Mouse (Mus musculus): ENCODE measurements around the gene Arpc5l. TPM values are rescaled to one million over a fixed set of nuclear protein-coding genes. Genes with fewer than 3 reads are reported as not detected.
"Not testable (repeated sequence)": the region's sequence is repeated elsewhere in the genome, so short reads cannot be mapped to it uniquely, and the experiment has no call there.

Arpc5l gene
- total RNA-seq, 2 experiments from 2014 or later, result 39.5 to 77.5 TPM

GRCm38 (mm10) chr2:38997386-38998374 lies 7.5 kb upstream of the Arpc5l start, which contains the start of gene Wdr38:
TSS of gene Wdr38 (plus strand) at chr2:38997476.
- ATAC-seq (replicated peaks; ENCODE audit: low FRiP score, low TSS enrichment, poor library complexity, severe bottlenecking), result peak; percentile 78

DNA sequence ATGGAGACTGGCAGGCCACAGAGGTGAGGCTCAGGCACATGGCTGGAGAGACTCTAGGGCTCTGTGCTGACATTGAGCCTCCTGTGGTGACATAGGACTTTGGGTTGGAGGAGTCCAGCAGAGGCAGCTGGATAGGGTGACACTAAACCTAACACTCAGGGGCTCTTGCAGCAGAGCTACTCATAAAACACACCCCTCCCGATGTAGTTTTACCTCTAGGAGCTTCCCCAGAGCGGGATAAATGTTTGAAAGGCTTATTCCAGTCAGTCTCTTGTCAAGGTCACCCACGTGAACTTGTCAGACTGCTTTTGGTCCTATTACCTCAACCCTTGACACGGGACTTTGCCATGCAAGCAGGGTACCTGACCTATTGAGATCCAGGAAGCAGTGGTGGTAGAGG lies 5.8 kb upstream of the Arpc5l start:
- ATAC-seq (replicated peaks; ENCODE audit: low FRiP score, low TSS enrichment, poor library complexity, severe bottlenecking), result no peak

DNA sequence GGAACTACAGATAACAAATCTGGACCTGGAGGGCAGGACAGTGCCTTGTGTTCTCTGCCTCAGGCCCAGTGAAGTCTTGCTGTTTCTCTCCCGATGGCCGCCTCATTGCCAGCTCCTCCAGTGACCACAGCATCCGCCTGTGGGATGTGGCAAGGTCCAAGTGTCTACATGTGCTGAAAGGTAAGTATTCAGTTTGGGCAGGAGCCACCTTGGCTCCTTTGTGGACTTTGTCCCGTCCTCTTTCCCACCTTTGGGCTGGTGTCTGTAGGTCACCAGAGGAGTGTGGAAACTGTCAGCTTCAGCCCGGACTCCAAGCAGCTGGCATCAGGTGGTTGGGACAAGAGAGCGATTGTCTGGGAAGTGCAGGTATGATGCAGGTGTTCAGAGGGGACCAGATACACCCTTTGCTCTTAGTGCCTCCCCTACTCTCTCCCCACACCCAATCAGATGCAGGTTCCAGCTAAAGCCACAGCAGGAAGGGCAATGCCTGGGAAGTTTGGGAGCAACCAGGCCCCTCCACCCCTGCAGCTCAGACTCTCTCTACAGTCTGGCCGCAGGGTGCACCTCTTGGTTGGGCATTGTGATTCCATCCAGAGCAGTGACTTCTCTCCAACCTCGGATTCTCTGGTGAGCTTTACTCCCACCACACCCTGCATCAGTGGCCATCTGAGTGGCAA lies 5.1 kb upstream of the Arpc5l start:
- ATAC-seq (replicated peaks; ENCODE audit: low FRiP score, low TSS enrichment, poor library complexity, severe bottlenecking), result no peak

- no peak for ATAC-seq (replicated peaks; ENCODE audit: low FRiP score, low TSS enrichment, poor library complexity, severe bottlenecking)
Observed at GRCm38 (mm10) chr2:39000587-39000919, 4.6 kb upstream of the Arpc5l start.

- no peak for ATAC-seq (replicated peaks; ENCODE audit: low FRiP score, low TSS enrichment, poor library complexity, severe bottlenecking)
Observed at GRCm38 (mm10) chr2:39001866-39002265, 3.3 kb upstream of the Arpc5l start.

- no peak for ATAC-seq (replicated peaks; ENCODE audit: low FRiP score, low TSS enrichment, poor library complexity, severe bottlenecking)
Observed at GRCm38 (mm10) chr2:39003106-39003505, 2.0 kb upstream of the Arpc5l start.

- ATAC-seq (replicated peaks; ENCODE audit: low FRiP score, low TSS enrichment, poor library complexity, severe bottlenecking), result no peak
Observed at GRCm38 (mm10) chr2:39003512-39003911, 1.6 kb upstream of the Arpc5l start.

DNA sequence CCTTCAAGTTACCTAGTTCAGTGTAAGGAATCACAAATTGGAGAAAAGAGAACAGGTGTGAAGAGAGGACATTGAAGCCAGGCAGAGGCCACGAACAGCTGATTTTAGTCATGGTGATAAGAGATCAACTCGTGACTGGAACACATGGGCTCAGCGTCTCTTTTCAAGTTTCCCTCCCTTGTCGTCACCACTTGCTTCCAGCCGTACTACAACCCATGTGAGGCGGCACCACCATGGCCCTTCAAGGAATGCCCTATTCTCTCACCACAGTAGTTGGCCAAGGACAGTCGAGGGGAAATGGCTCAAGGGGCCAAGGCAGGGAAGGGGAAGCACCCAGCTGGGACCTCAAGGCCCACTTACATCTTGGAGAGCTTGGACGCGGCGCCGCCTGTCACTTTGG lies 776 bp upstream of the Arpc5l start:
- 0 out of 2 replicates have a peak, but pooled peaks have one; percentile 15 for ATAC-seq (replicated peaks; ENCODE audit: low FRiP score, low TSS enrichment, poor library complexity, severe bottlenecking)

DNA sequence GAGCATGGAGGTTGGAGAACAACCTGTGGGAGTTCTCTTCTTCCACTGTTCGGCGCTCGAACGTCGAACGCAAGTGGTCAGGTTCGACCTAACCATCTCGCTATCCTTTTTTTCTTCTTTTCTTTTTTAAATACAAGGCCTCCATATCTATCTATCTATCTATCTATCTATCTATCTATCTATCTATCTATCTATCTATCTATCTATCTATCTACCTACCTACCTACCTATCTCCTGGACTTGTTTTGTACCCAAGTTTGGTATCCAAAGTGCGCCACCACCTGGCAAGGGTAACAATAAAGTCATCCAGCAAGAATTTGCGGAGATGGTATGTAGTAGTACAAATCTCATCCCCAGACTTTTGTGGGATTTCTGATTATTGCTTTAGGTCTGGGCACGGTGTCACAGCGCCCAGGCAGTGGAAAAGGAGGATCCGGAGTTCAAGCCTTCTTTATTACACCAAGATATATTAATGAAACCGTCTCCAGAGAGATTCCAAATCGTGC lies 479 bp downstream of the Arpc5l start, which contains the start of gene Rpl35:
TSS of gene Rpl35 (minus strand) at position 51 of the 506 bp plus-strand sequence.
- no peak for ATAC-seq (replicated peaks; ENCODE audit: low FRiP score, low TSS enrichment, poor library complexity, severe bottlenecking)

DNA sequence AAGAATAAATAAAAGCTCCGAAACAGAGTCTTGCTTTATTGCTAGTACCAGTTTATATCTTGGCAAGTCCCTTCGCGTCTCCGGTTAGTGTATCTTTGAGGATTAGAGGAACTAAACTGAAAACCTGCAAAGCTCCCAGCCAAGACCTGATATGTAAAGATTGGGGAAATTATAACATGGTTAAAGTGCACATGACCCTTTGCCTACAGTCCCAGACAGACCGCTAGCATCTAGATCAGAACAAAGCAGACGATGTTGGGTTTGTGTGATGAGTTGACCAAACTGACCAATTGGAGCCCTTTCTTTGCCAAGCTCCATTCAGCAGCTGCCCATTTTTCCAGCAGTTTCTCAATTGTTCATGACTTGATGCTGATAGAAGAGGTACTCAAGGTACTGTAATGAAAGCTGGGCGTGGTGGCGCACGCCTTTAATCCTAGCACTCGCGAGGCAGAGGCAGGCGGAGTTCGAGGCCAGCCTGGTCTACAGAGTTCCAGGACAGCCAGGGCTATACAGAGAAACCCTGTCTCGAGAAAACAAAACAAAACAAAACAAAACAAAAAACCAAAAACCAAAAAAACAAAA lies 1.1 kb downstream of the Arpc5l start:
- ATAC-seq (replicated peaks; ENCODE audit: low FRiP score, low TSS enrichment, poor library complexity, severe bottlenecking), result no peak

DNA sequence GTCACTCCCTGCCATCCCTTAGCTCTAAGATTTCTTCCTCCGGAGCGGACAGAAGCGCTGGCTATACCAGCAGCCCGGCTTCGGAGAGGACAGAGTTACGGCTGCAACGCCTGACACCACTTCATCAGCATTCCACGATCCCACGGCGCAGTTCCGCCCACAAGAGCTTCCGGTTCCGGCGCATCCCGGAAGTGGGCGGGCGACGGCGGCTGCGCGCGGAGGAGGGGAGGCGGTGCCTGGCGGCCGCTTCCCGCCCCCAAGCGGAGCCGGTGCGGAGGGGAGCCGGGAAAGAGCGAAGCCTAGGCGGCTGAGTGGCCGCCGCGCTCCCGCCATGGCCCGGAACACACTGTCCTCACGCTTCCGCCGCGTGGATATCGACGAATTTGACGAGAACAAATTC lies 2.7 kb downstream of the Arpc5l start:
- peak; percentile 71 for ATAC-seq (replicated peaks; ENCODE audit: low FRiP score, low TSS enrichment, poor library complexity, severe bottlenecking)

- peak; percentile 1; the same call in 1 of the 2 replicates for ATAC-seq (replicated peaks; ENCODE audit: low FRiP score, low TSS enrichment, poor library complexity, severe bottlenecking)
Observed at GRCm38 (mm10) chr2:39008350-39008851, 3.3 kb downstream of the Arpc5l start.

GRCm38 (mm10) chr2:39008954-39009365 lies 3.8 kb downstream of the Arpc5l start:
- no peak for ATAC-seq (replicated peaks; ENCODE audit: low FRiP score, low TSS enrichment, poor library complexity, severe bottlenecking)

DNA sequence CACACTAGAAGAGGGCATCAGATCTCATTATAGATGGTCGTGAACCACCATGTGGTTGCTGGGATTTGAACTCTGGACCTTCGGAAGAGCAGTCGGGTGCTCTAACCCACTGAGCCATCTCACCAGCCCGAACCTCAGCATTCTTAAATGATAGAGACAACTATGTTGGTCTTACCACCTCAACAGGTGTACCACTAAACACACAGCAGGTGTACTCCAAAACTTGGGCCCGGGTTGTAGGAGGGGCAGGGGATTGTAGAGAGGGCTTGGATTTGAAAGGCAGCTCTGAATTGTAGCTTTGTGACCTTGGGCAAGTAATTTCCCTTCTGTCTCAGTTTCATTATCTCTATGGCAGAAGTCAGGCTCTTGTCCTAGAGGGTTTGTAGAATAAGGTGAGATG lies 5.0 kb downstream of the Arpc5l start:
- ATAC-seq (replicated peaks; ENCODE audit: low FRiP score, low TSS enrichment, poor library complexity, severe bottlenecking), result not testable (repeated sequence)

DNA sequence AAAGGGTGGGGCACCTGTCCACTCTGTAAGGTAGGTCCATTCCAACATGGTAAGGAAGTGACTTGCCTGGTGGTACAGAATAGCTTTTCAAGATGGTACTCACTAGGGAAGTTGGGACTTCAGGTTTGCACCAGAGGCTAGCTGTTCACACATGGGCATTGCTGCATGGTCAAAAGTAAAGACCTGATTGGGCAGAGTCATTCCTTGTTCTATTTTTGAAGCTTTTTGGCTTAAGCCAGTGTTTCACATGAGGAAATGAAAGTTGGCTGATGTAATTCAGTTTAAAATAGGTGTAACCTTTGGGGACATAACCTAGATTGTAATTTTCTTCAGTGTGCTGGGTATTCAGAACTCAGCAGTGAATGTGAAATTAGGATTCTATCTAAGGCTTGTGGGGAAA lies 6.1 kb downstream of the Arpc5l start:
- ATAC-seq (replicated peaks; ENCODE audit: low FRiP score, low TSS enrichment, poor library complexity, severe bottlenecking), result no peak

GRCm38 (mm10) chr2:39011971-39012370 lies 6.8 kb downstream of the Arpc5l start:
- no peak for ATAC-seq (replicated peaks; ENCODE audit: low FRiP score, low TSS enrichment, poor library complexity, severe bottlenecking)

- ATAC-seq (replicated peaks; ENCODE audit: low FRiP score, low TSS enrichment, poor library complexity, severe bottlenecking), result no peak
Observed at GRCm38 (mm10) chr2:39012768-39013279, 7.7 kb downstream of the Arpc5l start.

DNA sequence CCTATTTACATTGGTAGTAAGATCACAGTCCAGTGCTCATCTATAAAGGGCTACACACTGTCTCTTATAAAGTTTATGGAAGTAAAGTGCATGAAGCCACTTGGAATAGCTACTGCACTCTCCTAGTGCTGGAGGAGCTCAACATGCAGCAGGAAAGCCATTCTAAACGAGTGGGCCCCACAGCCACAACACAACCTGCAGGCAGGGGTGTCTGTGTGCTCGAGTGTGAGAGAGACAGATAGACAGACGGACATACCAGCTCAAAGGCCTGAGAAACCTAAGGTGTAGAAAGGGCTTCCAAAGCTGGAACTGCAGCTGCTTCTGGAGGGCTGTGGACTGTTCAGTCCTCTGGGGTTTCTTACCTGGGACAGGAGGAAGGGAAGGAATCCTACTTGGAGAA lies 11.4 kb downstream of the Arpc5l start:
- ATAC-seq (replicated peaks; ENCODE audit: low FRiP score, low TSS enrichment, poor library complexity, severe bottlenecking), result no peak

GRCm38 (mm10) chr2:39020004-39020403 lies 14.9 kb downstream of the Arpc5l start:
- no peak for ATAC-seq (replicated peaks; ENCODE audit: low FRiP score, low TSS enrichment, poor library complexity, severe bottlenecking)

DNA sequence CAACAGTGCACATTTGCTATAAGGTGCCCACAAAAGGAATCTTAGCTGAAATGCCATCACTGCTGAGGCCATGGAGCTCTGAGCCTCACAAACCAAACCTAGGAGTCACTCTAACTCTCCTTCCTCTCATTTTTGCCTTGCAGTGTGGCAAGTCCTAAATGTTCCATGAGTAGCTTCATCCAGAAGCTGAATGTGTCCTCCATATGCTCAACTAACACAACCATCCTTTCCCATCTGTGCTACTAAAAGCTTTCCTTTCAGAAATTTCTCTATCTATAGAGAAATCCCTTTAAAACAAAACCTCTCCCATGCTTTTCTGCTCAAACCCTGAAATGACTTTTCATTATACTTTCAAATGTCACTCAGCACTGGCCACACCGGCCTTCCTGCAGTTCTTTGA lies 26.5 kb downstream of the Arpc5l start:
- no peak for ATAC-seq (replicated peaks; ENCODE audit: low FRiP score, low TSS enrichment, poor library complexity, severe bottlenecking)
